ENCODE assay signal across 13 mouse cellular contexts in the genomic region with DNA sequence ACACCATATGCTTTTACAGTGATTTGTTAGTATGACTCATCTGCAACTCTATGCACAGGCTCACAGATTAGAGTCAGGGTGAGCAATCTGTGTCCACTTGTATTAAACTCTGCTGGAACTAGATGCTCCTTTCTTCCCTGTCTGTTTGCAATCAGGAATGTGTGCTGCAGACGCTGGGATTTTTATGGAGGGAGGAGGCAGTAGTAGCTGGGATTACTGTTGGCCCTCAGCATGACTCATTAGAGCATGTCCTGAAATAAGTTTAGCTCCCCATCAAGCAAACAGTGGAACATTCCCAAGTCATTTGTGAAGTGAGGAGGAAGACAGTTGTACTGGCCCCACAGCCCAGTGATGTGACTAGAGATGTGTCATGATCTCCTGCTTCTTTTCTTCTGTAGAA. TPM values are rescaled to one million over a fixed set of nuclear protein-coding genes. Genes with fewer than 3 reads are reported as not detected.
DNase-seq lines count a peak whose midpoint lies in the region; ATAC-seq and TF ChIP-seq lines count a peak whose summit lies in the region.
"Had no signal": no experiment of that assay in that cellular context is flagged by ENCODE, and none has a peak within 500 bp of the region (broad histone marks: within the 10 kb centered on the region; RNA-seq: fewer than 3 reads in every experiment).

No protein-coding gene starts in this region.

- TF ChIP-seq EP300 in heart, postnatal 0 days (IDR thresholded peaks at IDR 0.05; ENCODE audit: low read depth) = no peak

- no peak for TF ChIP-seq CTCF in embryonic fibroblast, embryonic 13.5 days (IDR thresholded peaks at IDR 0.05; ENCODE audit: borderline replicate concordance, insufficient read depth, low read length)
- TF ChIP-seq CTCF in heart, postnatal 0 days (IDR thresholded peaks at IDR 0.05; ENCODE audit: low read depth) = no peak

- peaks cover 7% of the 10 kb centered on the region for H3K4me1 ChIP-seq in limb, embryonic 14.5 days (ENCODE audit: control insufficient read depth, insufficient read depth, low read length)
- H3K4me1 ChIP-seq in limb, embryonic 10.5 days = peaks cover 21% of the 10 kb centered on the region
- H3K4me1 ChIP-seq in embryonic fibroblast, embryonic 13.5 days (ENCODE audit: control insufficient read depth, insufficient read depth, low read length) = peaks cover 20% of the 10 kb centered on the region
- H3K4me1 ChIP-seq in heart, postnatal 0 days (ENCODE audit: control insufficient read depth, insufficient read depth) = peaks cover 38% of the 10 kb centered on the region
- H3K4me1 ChIP-seq in forebrain, embryonic 14.5 days (ENCODE audit: control insufficient read depth, insufficient read depth, low read length) = no peaks in the 10 kb centered on the region
- peaks cover 9% of the 10 kb centered on the region; the same call in 1 of the 2 replicates for H3K4me1 ChIP-seq in kidney, embryonic 16.5 days (ENCODE audit: insufficient read depth, low read length)
- H3K4me1 ChIP-seq: neural tube, embryonic 12.5 days had no signal

- 0% methylated on average over 1 of the region's 1 CpGs for WGBS in limb, embryonic 14.5 days
- 11% methylated on average over 1 of the region's 1 CpGs for WGBS in limb, embryonic 10.5 days
- WGBS in heart, postnatal 0 days = 5% methylated on average over 1 of the region's 1 CpGs
- 44% methylated on average over 1 of the region's 1 CpGs for WGBS in forebrain, embryonic 14.5 days
- 14% methylated on average over 1 of the region's 1 CpGs for WGBS in kidney, embryonic 16.5 days

- ATAC-seq in limb, embryonic 14.5 days (ENCODE audit: low FRiP score, low read depth) = no peak; the same call in 1 of the 2 replicates
- peak; percentile 64; the same call in 1 of the 2 replicates for ATAC-seq in heart, postnatal 0 days (ENCODE audit: insufficient read depth, low read depth)
- no peak for ATAC-seq in forebrain, embryonic 14.5 days
- ATAC-seq in kidney, embryonic 16.5 days (ENCODE audit: low FRiP score, low TSS enrichment) = no peak

- peak; percentile 9 for DNase-seq in limb, embryonic 14.5 days (ENCODE audit: low spot score)
- DNase-seq in limb, embryonic 10.5 days (ENCODE audit: low spot score) = no peak
- DNase-seq in Muller cell, postnatal 12 days (ENCODE audit: inconsistent ontology term) = peak; percentile 90
- DNase-seq in heart, postnatal 0 days (ENCODE audit: low spot score) = peak; percentile 65
- DNase-seq in layer of hippocampus, adult 9-11 months = no peak
- DNase-seq in forebrain, embryonic 14.5 days (ENCODE audit: low spot score) = no peak
- DNase-seq: kidney, postnatal 10 days had no signal

- no peak overlapping the region for H3K27ac ChIP-seq in limb, embryonic 14.5 days (replicated peaks; ENCODE audit: low read depth, low read length)
- no peak overlapping the region for H3K27ac ChIP-seq in limb, embryonic 10.5 days
- H3K27ac ChIP-seq in embryonic fibroblast, embryonic 13.5 days (ENCODE audit: insufficient read depth, low read length) = peak overlapping the region; percentile 64
- peak overlapping the region; percentile 47; the same call in 1 of the 2 replicates for H3K27ac ChIP-seq in heart, postnatal 0 days (ENCODE audit: low read depth)
- no peak overlapping the region for H3K27ac ChIP-seq in forebrain, embryonic 14.5 days (ENCODE audit: low read depth, low read length)
- H3K27ac ChIP-seq in kidney, embryonic 16.5 days (ENCODE audit: low read length) = no peak overlapping the region
- H3K27ac ChIP-seq: forebrain, embryonic 12.5 days; midbrain, embryonic 12.5 days; neural tube, embryonic 12.5 days had no signal

- no peaks in the 10 kb centered on the region for H3K9me3 ChIP-seq in limb, embryonic 14.5 days (ENCODE audit: control insufficient read depth, low read length)
- no peaks in the 10 kb centered on the region for H3K9me3 ChIP-seq in limb, embryonic 10.5 days (replicated peaks)
- H3K9me3 ChIP-seq in heart, postnatal 0 days (replicated peaks; ENCODE audit: control insufficient read depth, low read length) = no peaks in the 10 kb centered on the region
- no peaks in the 10 kb centered on the region for H3K9me3 ChIP-seq in forebrain, embryonic 14.5 days (replicated peaks; ENCODE audit: control insufficient read depth, low read length)
- H3K9me3 ChIP-seq in kidney, embryonic 16.5 days (ENCODE audit: low read length) = no peaks in the 10 kb centered on the region
- H3K9me3 ChIP-seq: forebrain, embryonic 12.5 days; midbrain, embryonic 12.5 days; neural tube, embryonic 12.5 days had no signal

- H3K27me3 ChIP-seq in limb, embryonic 14.5 days (ENCODE audit: control insufficient read depth, insufficient read depth, low read length) = no peaks in the 10 kb centered on the region
- no peaks in the 10 kb centered on the region for H3K27me3 ChIP-seq in limb, embryonic 10.5 days (ENCODE audit: low read depth, poor library complexity, severe bottlenecking)
- H3K27me3 ChIP-seq in heart, postnatal 0 days (ENCODE audit: control insufficient read depth, insufficient read depth, low read length) = no peaks in the 10 kb centered on the region
- no peaks in the 10 kb centered on the region for H3K27me3 ChIP-seq in forebrain, embryonic 14.5 days (replicated peaks; ENCODE audit: control insufficient read depth, insufficient read depth, low read length)
- no peaks in the 10 kb centered on the region for H3K27me3 ChIP-seq in kidney, embryonic 16.5 days (ENCODE audit: insufficient read depth, low read length)
- H3K27me3 ChIP-seq: forebrain, embryonic 12.5 days; midbrain, embryonic 12.5 days; neural tube, embryonic 12.5 days had no signal

- no peak for TF ChIP-seq POLR2A in limb, embryonic 14.5 days (IDR thresholded peaks at IDR 0.05; ENCODE audit: borderline replicate concordance, extremely low read depth, insufficient read depth, insufficient read length)
- TF ChIP-seq POLR2A in embryonic fibroblast, embryonic 13.5 days (IDR thresholded peaks at IDR 0.05; ENCODE audit: low read depth, low read length) = no peak

- H3K36me3 ChIP-seq in limb, embryonic 14.5 days (ENCODE audit: control insufficient read depth, insufficient read depth, low read length) = no peaks in the 10 kb centered on the region
- H3K36me3 ChIP-seq in limb, embryonic 10.5 days = no peaks in the 10 kb centered on the region
- no peaks in the 10 kb centered on the region for H3K36me3 ChIP-seq in heart, postnatal 0 days (replicated peaks; ENCODE audit: control insufficient read depth, insufficient read depth, low read length)
- no peaks in the 10 kb centered on the region for H3K36me3 ChIP-seq in forebrain, embryonic 14.5 days (ENCODE audit: control insufficient read depth, insufficient read depth, low read length)
- H3K36me3 ChIP-seq in kidney, embryonic 16.5 days (ENCODE audit: insufficient read depth, low read length) = no peaks in the 10 kb centered on the region
- H3K36me3 ChIP-seq: forebrain, embryonic 12.5 days; midbrain, embryonic 12.5 days; neural tube, embryonic 12.5 days had no signal

- H3K4me3 ChIP-seq in limb, embryonic 14.5 days (replicated peaks; ENCODE audit: low read length) = no peak overlapping the region
- no peak overlapping the region for H3K4me3 ChIP-seq in limb, embryonic 10.5 days
- no peak overlapping the region for H3K4me3 ChIP-seq in embryonic fibroblast, embryonic 13.5 days (ENCODE audit: insufficient read depth, low read length)
- H3K4me3 ChIP-seq in heart, postnatal 0 days (ENCODE audit: low read depth, low read length) = no peak overlapping the region
- no peak overlapping the region for H3K4me3 ChIP-seq in forebrain, embryonic 14.5 days (ENCODE audit: low read depth, low read length)
- no peak overlapping the region for H3K4me3 ChIP-seq in kidney, embryonic 16.5 days (ENCODE audit: low read length)
- H3K4me3 ChIP-seq: forebrain, embryonic 12.5 days; midbrain, embryonic 12.5 days; neural tube, embryonic 12.5 days had no signal

- no peak overlapping the region for H3K9ac ChIP-seq in limb, embryonic 14.5 days (ENCODE audit: low read depth, low read length, severe bottlenecking)
- H3K9ac ChIP-seq in heart, postnatal 0 days (replicated peaks; ENCODE audit: low read depth, low read length) = no peak overlapping the region
- H3K9ac ChIP-seq in forebrain, embryonic 14.5 days (ENCODE audit: low read length) = no peak overlapping the region
- no peak overlapping the region for H3K9ac ChIP-seq in kidney, embryonic 16.5 days (replicated peaks; ENCODE audit: low read length)
- H3K9ac ChIP-seq: forebrain, embryonic 12.5 days; midbrain, embryonic 12.5 days; neural tube, embryonic 12.5 days had no signal

- no peak overlapping the region for H3K4me2 ChIP-seq in limb, embryonic 14.5 days (replicated peaks; ENCODE audit: low read depth, low read length, severe bottlenecking)
- no peak overlapping the region for H3K4me2 ChIP-seq in heart, postnatal 0 days (ENCODE audit: low read depth, low read length)
- no peak overlapping the region for H3K4me2 ChIP-seq in forebrain, embryonic 14.5 days (ENCODE audit: low read length)
- no peak overlapping the region for H3K4me2 ChIP-seq in kidney, embryonic 16.5 days (replicated peaks; ENCODE audit: low read depth, low read length)
- H3K4me2 ChIP-seq: forebrain, embryonic 12.5 days; midbrain, embryonic 12.5 days; neural tube, embryonic 12.5 days had no signal

RNA-seq across cellular contexts. Expression of a gene that starts 38.0 kb away (rescaled TPM):
- polyA plus RNA-seq in limb, embryonic 14.5 days (2012; rRNA removed) = 13.7 and 14.8 TPM in 2 replicates
- polyA plus RNA-seq in limb, embryonic 14.5 days (2014; fragmentation: Nextera tagmentation; extraction: Ambion mirVana) = 12.5 and 14.7 TPM in 2 replicates
- 5.5 and 6.0 TPM in 2 replicates for polyA plus RNA-seq in limb, embryonic 10.5 days (2016; fragmentation: Nextera tagmentation; extraction: Ambion mirVana)
- 61.2 and 63.8 TPM in 2 replicates for polyA plus RNA-seq in embryonic fibroblast, embryonic 13.5 days (2011; ENCODE audit: insufficient read length, low read depth, missing spikeins)
- 169 and 213 TPM in 2 replicates for total RNA-seq in heart, postnatal 0 days (2014; rRNA removed; ENCODE audit: low replicate concordance)
- 19.9 and 22.4 TPM in 2 replicates for polyA plus RNA-seq in heart, postnatal 0 days (2015; fragmentation: Nextera tagmentation; extraction: Ambion mirVana)
- 8.3 and 10.7 TPM in 2 replicates for polyA plus RNA-seq in forebrain, embryonic 14.5 days (2014; fragmentation: Nextera tagmentation; extraction: Ambion mirVana)
- 4.1 and 5.8 TPM in 2 replicates for polyA plus RNA-seq in kidney, embryonic 16.5 days (2015; fragmentation: Nextera tagmentation; extraction: Ambion mirVana)
- total RNA-seq: MEL had no signal

Comparison
In these comparisons a context has a peak if more than half of its experiments do, and no peak if none do; other contexts are left out.
1. DNase-seq: peak in limb, embryonic 14.5 days (single experiment), Muller cell, postnatal 12 days (single experiment) and heart, postnatal 0 days (single experiment); none in limb, embryonic 10.5 days (single experiment), layer of hippocampus, adult 9-11 months (single experiment) and forebrain, embryonic 14.5 days (single experiment).
2. H3K27ac ChIP-seq: peak in embryonic fibroblast, embryonic 13.5 days (single experiment) and heart, postnatal 0 days (single experiment); none in limb, embryonic 14.5 days (single experiment), limb, embryonic 10.5 days (single experiment), forebrain, embryonic 14.5 days (single experiment) and kidney, embryonic 16.5 days (single experiment).